Mouse (Mus musculus) heart, postnatal 0 days (tissue): ENCODE measurements at regions not wholly inside any gene's neighbourhood (a gene's known extent, or its start where the extent isn't known, plus 50 kb on each side); places are given as distances from the start of the nearest gene placed in this dataset.

Source experiments
- ATAC-seq: fragments of 200-750 bp; cut with Nextera tagmentation; 2 replicates; pipeline ENCODE4 v1.8.0; 2017; ENCODE audit warnings: low read depth, moderate number of reproducible peaks, moderate library complexity; ENCODE audit not compliant: insufficient read depth
- DNase-seq: peaks from one replicate; pipeline ENCODE4 v3.0.0-alpha.2; 2016; ENCODE audit warnings: low spot score
- H3K27ac ChIP-seq: fragments of 300-500 bp; sonication (generic); 2 replicates; pipeline ENCODE4 v1.5.1; 2014; ENCODE audit warnings: low read depth, mild to moderate bottlenecking
- H3K27me3 ChIP-seq: fragments of 300-500 bp; sonication (generic); 2 replicates; pipeline ENCODE4 v1.6.1; 2014; ENCODE audit warnings: low read length, mixed read lengths; ENCODE audit not compliant: control insufficient read depth, insufficient read depth
- H3K36me3 ChIP-seq: fragments of 300-500 bp; sonication (generic); replicated peaks from 2 replicates; pipeline ENCODE4 v1.6.1; 2014; ENCODE audit warnings: low read length, mixed read lengths; ENCODE audit not compliant: control insufficient read depth, insufficient read depth
- H3K4me1 ChIP-seq: fragments of 300-500 bp; sonication (generic); 2 replicates; pipeline ENCODE4 v1.6.1; 2014; ENCODE audit warnings: antibody characterized with exemption; ENCODE audit not compliant: control insufficient read depth, insufficient read depth
- H3K4me2 ChIP-seq: fragments of 300-500 bp; sonication (generic); 2 replicates; pipeline ENCODE4 v1.6.1; 2014; ENCODE audit warnings: low read depth, mild to moderate bottlenecking, low read length, moderate library complexity
- H3K4me3 ChIP-seq: fragments of 300-500 bp; sonication (generic); 2 replicates; pipeline ENCODE4 v1.5.1; 2014; ENCODE audit warnings: low read depth, low read length
- H3K9ac ChIP-seq: fragments of 300-500 bp; sonication (generic); replicated peaks from 2 replicates; pipeline ENCODE4 v1.6.1; 2014; ENCODE audit warnings: low read depth, low read length, mixed read lengths
- H3K9me3 ChIP-seq: fragments of 300-500 bp; sonication (generic); replicated peaks from 2 replicates; pipeline ENCODE4 v1.6.1; 2016; ENCODE audit warnings: low read length; ENCODE audit not compliant: control insufficient read depth
- CTCF ChIP-seq: IDR thresholded peaks from 2 replicates; pipeline ENCODE4 v1.5.1; 2016; ENCODE audit warnings: antibody characterized with exemption, control low read depth, low read depth
- EP300 ChIP-seq: IDR thresholded peaks from 2 replicates; pipeline ENCODE4 v1.6.1; 2016; ENCODE audit warnings: antibody characterized with exemption, low read depth
- WGBS: fragments of 180-500 bp; shearing (Covaris S2); extraction: QIAGEN DNeasy Blood & Tissue Kit; methylation state at CpG from one replicate; pipeline ENCODE4 v1.1.7; 2014; 5-methylcytosine and 5-hydroxymethylcytosine counted together

- H3K4me1 ChIP-seq: no peaks in the 10 kb centered on the region
- no peak overlapping the region for H3K4me3 ChIP-seq
- DNase-seq: no peak
- no peaks in the 10 kb centered on the region for H3K27me3 ChIP-seq
- H3K9ac ChIP-seq: no peak overlapping the region
- H3K9me3 ChIP-seq: no peaks in the 10 kb centered on the region
- no peak overlapping the region for H3K27ac ChIP-seq
- H3K4me2 ChIP-seq: no peak overlapping the region
- no peaks in the 10 kb centered on the region for H3K36me3 ChIP-seq
- 92% methylated on average over 3 of the region's 3 CpGs for WGBS
- no peak for TF ChIP-seq CTCF
- no peak for TF ChIP-seq EP300
- ATAC-seq: no peak
These were observed 74.1 kb upstream of the Cav2 start for GRCm38 (mm10) chr6:17206932-17207331.

DNA sequence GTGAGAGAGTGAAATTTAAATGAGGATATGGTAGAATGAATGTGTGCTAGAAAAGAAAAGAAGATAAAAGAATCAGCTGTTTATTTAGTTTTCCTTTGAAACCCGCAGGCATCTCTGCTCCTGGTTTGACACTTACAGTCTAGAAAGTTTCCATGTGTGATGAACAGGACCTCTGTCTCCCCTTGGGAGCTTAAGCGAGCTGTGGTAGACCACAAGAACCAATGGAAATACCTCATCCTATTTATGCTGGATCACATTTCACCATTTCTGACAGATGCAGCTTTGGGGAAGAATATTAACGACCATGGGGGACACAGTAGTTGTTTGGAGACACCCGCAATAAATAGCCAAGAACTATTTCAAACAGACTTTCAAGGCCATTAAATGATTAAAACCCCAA lies 71.2 kb upstream of the Cav2 start:
- WGBS: 55% methylated on average over 4 of the region's 4 CpGs
- no peak overlapping the region for H3K27ac ChIP-seq

DNA sequence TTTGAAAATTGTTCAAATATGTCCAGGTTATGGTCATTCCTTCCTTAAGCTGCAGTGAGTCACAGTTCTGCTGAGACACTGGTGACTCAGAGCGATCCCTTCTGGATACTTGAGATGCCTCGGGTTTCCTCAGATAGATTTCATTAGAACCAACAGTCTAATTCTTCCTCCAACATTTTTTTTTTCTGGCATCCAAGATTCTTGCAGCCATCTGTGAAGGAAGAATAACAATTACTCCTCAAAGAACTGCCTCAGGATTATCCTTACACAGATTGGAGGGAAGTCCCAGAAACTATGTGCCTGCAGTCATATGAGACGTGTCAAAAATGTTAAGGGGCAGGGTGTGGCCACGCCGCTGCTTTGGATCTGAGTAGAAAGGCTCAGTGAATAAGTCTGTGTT lies 69.6 kb upstream of the Cav2 start:
- H3K4me1 ChIP-seq: no peaks in the 10 kb centered on the region
- H3K4me3 ChIP-seq: no peak overlapping the region
- ATAC-seq: no peak
- H3K27ac ChIP-seq: 0 out of 2 replicates have a peak overlapping the region, but pooled peaks have one; percentile 30
- H3K36me3 ChIP-seq: no peaks in the 10 kb centered on the region
- TF ChIP-seq CTCF (no peak), EP300 (no peak)
- 33% methylated on average over 5 of the region's 5 CpGs for WGBS
- no peaks in the 10 kb centered on the region for H3K9me3 ChIP-seq
- H3K27me3 ChIP-seq: no peaks in the 10 kb centered on the region
- H3K4me2 ChIP-seq: no peak overlapping the region
- DNase-seq: peak; percentile 45
- H3K9ac ChIP-seq: no peak overlapping the region

More for the DNA sequence above, 71.2 kb upstream of the Cav2 start:
- DNase-seq (peak; percentile 27), ATAC-seq (no peak)
- Histone ChIP-seq H3K9me3 (no peaks in the 10 kb centered on the region), H3K9ac (no peak overlapping the region), H3K4me1 (no peaks in the 10 kb centered on the region), H3K36me3 (no peaks in the 10 kb centered on the region), H3K27me3 (no peaks in the 10 kb centered on the region), H3K4me3 (no peak overlapping the region), H3K4me2 (no peak overlapping the region)
- TF ChIP-seq CTCF (no peak), EP300 (no peak)

DNA sequence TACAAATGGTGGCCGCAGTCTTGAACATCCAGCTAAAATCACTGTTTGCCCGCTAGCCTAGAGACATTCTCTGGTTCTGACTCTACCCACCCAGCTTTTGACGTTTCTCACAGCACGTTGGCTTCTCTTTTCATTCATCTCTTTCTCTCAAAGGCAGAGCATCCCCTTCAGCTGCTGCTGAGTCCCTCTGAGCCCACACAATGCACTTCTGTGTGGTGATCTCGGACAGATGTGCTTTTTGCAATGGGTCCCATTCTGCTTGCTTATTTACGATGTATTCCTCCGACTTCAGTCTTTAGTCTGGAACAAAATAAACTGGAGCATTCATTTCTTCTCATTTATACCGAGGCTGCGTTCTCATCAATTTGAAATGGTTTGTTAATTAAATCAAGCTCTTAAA lies 66.2 kb upstream of the Cav2 start:
- Histone ChIP-seq H3K27me3 (no peaks in the 10 kb centered on the region), H3K9ac (no peak overlapping the region), H3K9me3 (no peaks in the 10 kb centered on the region), H3K4me3 (no peak overlapping the region), H3K27ac (no peak overlapping the region), H3K4me2 (no peak overlapping the region), H3K4me1 (no peaks in the 10 kb centered on the region), H3K36me3 (no peaks in the 10 kb centered on the region)
- DNase-seq (no peak), ATAC-seq (no peak)
- no peak for TF ChIP-seq EP300
- no peak for TF ChIP-seq CTCF
- WGBS: 83% methylated on average over 9 of the region's 9 CpGs

- Histone ChIP-seq H3K9ac (no peak overlapping the region), H3K27ac (no peak overlapping the region), H3K36me3 (no peaks in the 10 kb centered on the region), H3K4me1 (no peaks in the 10 kb centered on the region), H3K4me3 (no peak overlapping the region), H3K4me2 (no peak overlapping the region), H3K27me3 (no peaks in the 10 kb centered on the region), H3K9me3 (no peaks in the 10 kb centered on the region)
- 60% methylated on average over 1 of the region's 1 CpGs for WGBS
- DNase-seq (no peak), ATAC-seq (no peak)
- TF ChIP-seq EP300: no peak
These were observed 64.5 kb upstream of the Cav2 start for GRCm38 (mm10) chr6:17216442-17216841.

GRCm38 (mm10) chr6:17223744-17224143 lies 57.2 kb upstream of the Cav2 start:
- Histone ChIP-seq H3K9me3 (no peaks in the 10 kb centered on the region), H3K4me3 (no peak overlapping the region), H3K27me3 (no peaks in the 10 kb centered on the region), H3K4me1 (no peaks in the 10 kb centered on the region), H3K4me2 (no peak overlapping the region), H3K36me3 (no peaks in the 10 kb centered on the region), H3K9ac (no peak overlapping the region), H3K27ac (peak overlapping the region; percentile 55)
- peak; percentile 27 for TF ChIP-seq CTCF
- no peak for TF ChIP-seq EP300
- ATAC-seq: no peak
- 54% methylated on average over 2 of the region's 2 CpGs for WGBS
- DNase-seq: no peak
